Mouse (Mus musculus): ENCODE results near the gene Peak1. TPM values are rescaled to one million over a fixed set of nuclear protein-coding genes. Genes with fewer than 3 reads are reported as not detected.
"Not testable (repeated sequence)": the region's sequence is repeated elsewhere in the genome, so short reads cannot be mapped to it uniquely, and the experiment has no call there.

Gene Peak1
- total and polyA plus RNA-seq, 3 experiments: 2.8 to 11.7 TPM; not detected in 1

GRCm38 (mm10) chr9:56451570-56451969 is 33.7 kb upstream of the Peak1 start:
- Histone ChIP-seq H3K9me3 (replicated peaks; ENCODE audit: insufficient read depth, low read length) (no peaks in the 10 kb centered on the region), H3K9ac (ENCODE audit: control insufficient read depth, low read depth, low read length, poor library complexity, severe bottlenecking) (no peak overlapping the region), H3K79me2 (ENCODE audit: control insufficient read depth, insufficient read depth, low read length, poor library complexity) (no peaks in the 10 kb centered on the region), H3K36me3 (ENCODE audit: control insufficient read depth in 1 of 2, insufficient read depth in 2 of 2, low read length in 2 of 2) (no peaks in the 10 kb centered on the region; a peak in 1 of 4 replicates), H3K27me3 (ENCODE audit: control insufficient read depth in 1 of 2, insufficient read depth in 2 of 2, low read length in 2 of 2) (no peaks in the 10 kb centered on the region), H3K27ac (ENCODE audit: control insufficient read depth, low read depth, low read length) (no peak overlapping the region), H3K4me1 (ENCODE audit: control insufficient read depth in 1 of 2, insufficient read depth in 2 of 2, low read length in 2 of 2) (peaks cover 0 to 2% of the 10 kb centered on the region in 2 experiments; a peak in 1 of 4 replicates), H3K4me3 (ENCODE audit: control insufficient read depth in 1 of 2, insufficient read depth in 1 of 2, low read depth in 2 of 2, low read length in 2 of 2) (no peak overlapping the region)
- TF ChIP-seq KAT2A (conservative IDR thresholded peaks at IDR 0.05; ENCODE audit: low read depth, low read length) (no peak), TAL1 (IDR thresholded peaks at IDR 0.05; ENCODE audit: low read length) (no peak), BHLHE40 (IDR thresholded peaks at IDR 0.05; ENCODE audit: borderline replicate concordance, low read depth, low read length) (no peak), POLR2A (IDR thresholded peaks at IDR 0.05; ENCODE audit: control insufficient read depth in 1 of 2, insufficient read depth in 1 of 2, low read depth in 1 of 2, low read length in 2 of 2, poor library complexity in 1 of 2) (no peak), GABPA (IDR thresholded peaks at IDR 0.05; ENCODE audit: low read depth, low read length) (no peak), MAX (IDR thresholded peaks at IDR 0.05; ENCODE audit: low read length) (no peak), GATA1 (IDR thresholded peaks at IDR 0.05; ENCODE audit: low read depth, low read length) (no peak), POLR2AphosphoS2 (IDR thresholded peaks at IDR 0.05; ENCODE audit: low read length) (no peak), EP300 (IDR thresholded peaks at IDR 0.05; ENCODE audit: low read depth in 1 of 2, low read length in 2 of 2) (no peak), ZKSCAN1 (IDR thresholded peaks at IDR 0.05; ENCODE audit: low read depth, low read length) (no peak), MYC (IDR thresholded peaks at IDR 0.05; ENCODE audit: low read depth, low read length) (no peak), MXI1 (IDR thresholded peaks at IDR 0.05; ENCODE audit: low read depth, low read length) (no peak), MEF2A (IDR thresholded peaks at IDR 0.05; ENCODE audit: extremely low read depth, insufficient replicate concordance, low read depth, low read length, poor library complexity, severe bottlenecking) (no peak), SMC3 (IDR thresholded peaks at IDR 0.05; ENCODE audit: low read depth, low read length) (no peak), ETS1 (IDR thresholded peaks at IDR 0.05; ENCODE audit: low read depth, low read length) (no peak)
- DNase-seq (ENCODE audit: low read depth, low spot score): no peak

DNA sequence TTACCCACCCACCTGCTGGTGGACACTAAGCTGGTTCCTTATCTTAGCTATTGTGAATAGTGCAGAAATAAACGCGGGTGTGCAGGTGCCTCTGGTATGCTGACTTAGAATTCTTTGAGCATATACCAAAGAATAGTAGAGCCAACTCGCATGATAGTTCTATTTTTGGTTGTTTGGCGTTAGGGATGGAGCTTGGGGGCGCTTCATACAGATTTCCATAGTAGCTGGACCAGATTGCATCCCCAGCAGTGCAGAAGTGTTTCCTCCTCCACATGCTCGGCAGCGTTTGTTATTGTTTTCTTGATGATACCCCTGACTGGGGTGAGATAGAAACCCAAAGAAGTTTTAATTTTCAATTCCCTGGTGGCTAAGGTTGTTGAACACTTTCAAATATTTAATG is 21.8 kb upstream of the Peak1 start:
- TF ChIP-seq ZMIZ1 (IDR thresholded peaks at IDR 0.05; ENCODE audit: low read depth, low read length) (no peak), MAFK (IDR thresholded peaks at IDR 0.05; ENCODE audit: borderline replicate concordance, low read depth, low read length) (no peak), TBP (IDR thresholded peaks at IDR 0.05; ENCODE audit: low read depth, low read length) (no peak), EP300 (IDR thresholded peaks at IDR 0.05; ENCODE audit: low read depth in 1 of 2, low read length in 2 of 2) (no peak), ZKSCAN1 (IDR thresholded peaks at IDR 0.05; ENCODE audit: low read depth, low read length) (no peak), TCF12 (IDR thresholded peaks at IDR 0.05; ENCODE audit: low read depth, low read length) (no peak), ELF1 (IDR thresholded peaks at IDR 0.05; ENCODE audit: low read depth, low read length) (no peak), SIN3A (IDR thresholded peaks at IDR 0.05; ENCODE audit: low read length) (no peak), MYB (IDR thresholded peaks at IDR 0.05; ENCODE audit: low read depth, low read length) (no peak), CHD2 (IDR thresholded peaks at IDR 0.05; ENCODE audit: low read length) (no peak), BHLHE40 (IDR thresholded peaks at IDR 0.05; ENCODE audit: borderline replicate concordance, low read depth, low read length) (no peak), JUND (IDR thresholded peaks at IDR 0.05; ENCODE audit: low read depth, low read length) (no peak), USF2 (IDR thresholded peaks at IDR 0.05; ENCODE audit: borderline replicate concordance in 1 of 2, insufficient read depth in 1 of 2, low read depth in 1 of 2, low read length in 2 of 2) (no peak), ZC3H11A (IDR thresholded peaks at IDR 0.05; ENCODE audit: low read depth, low read length) (no peak), POLR2AphosphoS5 (IDR thresholded peaks at IDR 0.05; ENCODE audit: borderline replicate concordance, low read depth, low read length) (no peak), TAL1 (IDR thresholded peaks at IDR 0.05; ENCODE audit: low read length) (no peak), POLR2AphosphoS2 (IDR thresholded peaks at IDR 0.05; ENCODE audit: low read length) (no peak)
- Histone ChIP-seq H3K9ac (ENCODE audit: control insufficient read depth, low read depth, low read length, poor library complexity, severe bottlenecking) (no peak overlapping the region), H3K4me1 (ENCODE audit: control insufficient read depth in 1 of 2, insufficient read depth in 2 of 2, low read length in 2 of 2) (no peaks in the 10 kb centered on the region), H3K27me3 (ENCODE audit: control insufficient read depth in 1 of 2, insufficient read depth in 2 of 2, low read length in 2 of 2) (no peaks in the 10 kb centered on the region), H3K9me3 (replicated peaks; ENCODE audit: insufficient read depth, low read length) (no peaks in the 10 kb centered on the region), H3K36me3 (ENCODE audit: control insufficient read depth in 1 of 2, insufficient read depth in 2 of 2, low read length in 2 of 2) (no peaks in the 10 kb centered on the region), H3K27ac (ENCODE audit: control insufficient read depth, low read depth, low read length) (no peak overlapping the region), H3K4me3 (ENCODE audit: control insufficient read depth in 1 of 2, insufficient read depth in 1 of 2, low read depth in 2 of 2, low read length in 2 of 2) (no peak overlapping the region), H3K79me2 (ENCODE audit: control insufficient read depth, insufficient read depth, low read length, poor library complexity) (no peaks in the 10 kb centered on the region)
- no peak for DNase-seq (ENCODE audit: low read depth, low spot score)

DNA sequence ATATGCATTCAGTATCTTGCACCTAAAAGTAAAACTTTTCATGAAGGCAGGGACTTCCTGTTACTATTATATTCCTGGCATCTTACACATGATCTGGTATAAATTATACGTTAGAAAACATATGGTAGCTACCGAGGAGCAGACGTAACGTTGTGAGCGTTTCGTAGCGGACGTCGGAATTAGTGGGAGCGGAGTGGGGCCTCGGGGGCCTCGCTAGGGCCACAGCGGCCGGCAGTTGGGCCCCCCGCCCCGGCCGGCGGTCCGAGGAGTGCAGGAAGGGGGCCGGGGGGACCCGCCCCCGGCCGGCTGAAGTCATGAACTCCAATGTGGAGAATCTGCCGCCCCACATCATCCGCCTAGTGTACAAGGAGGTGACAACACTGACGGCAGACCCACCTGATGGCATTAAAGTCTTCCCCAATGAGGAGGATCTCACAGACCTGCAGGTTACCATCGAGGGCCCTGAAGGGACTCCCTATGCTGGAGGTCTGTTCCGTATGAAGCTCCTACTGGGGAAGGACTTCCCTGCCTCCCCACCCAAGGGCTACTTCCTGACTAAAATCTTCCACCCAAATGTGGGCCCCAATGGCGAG is 19.5 kb upstream of the Peak1 start:
- not testable (repeated sequence) for H3K4me3 ChIP-seq (ENCODE audit: control insufficient read depth in 1 of 2, insufficient read depth in 1 of 2, low read depth in 2 of 2, low read length in 2 of 2); H3K9ac ChIP-seq (ENCODE audit: control insufficient read depth, low read depth, low read length, poor library complexity, severe bottlenecking); H3K36me3 ChIP-seq (ENCODE audit: control insufficient read depth in 1 of 2, insufficient read depth in 2 of 2, low read length in 2 of 2); H3K79me2 ChIP-seq (ENCODE audit: control insufficient read depth, insufficient read depth, low read length, poor library complexity); H3K27me3 ChIP-seq (ENCODE audit: control insufficient read depth in 1 of 2, insufficient read depth in 2 of 2, low read length in 2 of 2); H3K27ac ChIP-seq (ENCODE audit: control insufficient read depth, low read depth, low read length); H3K4me1 ChIP-seq (ENCODE audit: control insufficient read depth in 1 of 2, insufficient read depth in 2 of 2, low read length in 2 of 2); DNase-seq (ENCODE audit: low read depth, low spot score); H3K9me3 ChIP-seq (replicated peaks; ENCODE audit: insufficient read depth, low read length)

All from MEL (cell line).